Mouse (Mus musculus): ENCODE measurements around the gene Fam120b. TPM values are rescaled to one million over a fixed set of nuclear protein-coding genes. Genes with fewer than 3 reads are reported as not detected.

Gene Fam120b
- polyA plus RNA-seq, 1 experiment from 2014 or later = 44.5 TPM

GRCm38 (mm10) chr17:15420021-15420603 lies 24.1 kb downstream of the Fam120b start:
- H3K4me1 ChIP-seq = no peaks in the 10 kb centered on the region
- H3K36me3 ChIP-seq = peaks cover 94% of the 10 kb centered on the region
- ATAC-seq (ENCODE audit: low FRiP score) = no peak
- WGBS = 82% methylated on average over 8 of the region's 8 CpGs
- H3K27ac ChIP-seq (replicated peaks) = no peak overlapping the region
- no peak overlapping the region for H3K4me2 ChIP-seq
- H3K9me3 ChIP-seq (replicated peaks) = no peaks in the 10 kb centered on the region
- H3K9ac ChIP-seq (replicated peaks) = no peak overlapping the region
- H3K27me3 ChIP-seq (replicated peaks) = no peaks in the 10 kb centered on the region
- no peak overlapping the region for H3K4me3 ChIP-seq (replicated peaks)

GRCm38 (mm10) chr17:15421446-15421845 lies 25.4 kb downstream of the Fam120b start:
- Histone ChIP-seq H3K36me3 (peaks cover 93% of the 10 kb centered on the region), H3K4me3 (replicated peaks) (no peak overlapping the region), H3K27me3 (replicated peaks) (no peaks in the 10 kb centered on the region), H3K9me3 (replicated peaks) (no peaks in the 10 kb centered on the region), H3K4me2 (no peak overlapping the region), H3K4me1 (no peaks in the 10 kb centered on the region), H3K9ac (replicated peaks) (no peak overlapping the region), H3K27ac (replicated peaks) (no peak overlapping the region)
- no peak for ATAC-seq (ENCODE audit: low FRiP score)
- WGBS = 98% methylated on average over 6 of the region's 6 CpGs

- H3K36me3 ChIP-seq = peaks cover 91% of the 10 kb centered on the region
- H3K4me1 ChIP-seq = no peaks in the 10 kb centered on the region
- no peaks in the 10 kb centered on the region for H3K27me3 ChIP-seq (replicated peaks)
- H3K4me2 ChIP-seq = no peak overlapping the region
- ATAC-seq (ENCODE audit: low FRiP score) = no peak
- H3K27ac ChIP-seq (replicated peaks) = no peak overlapping the region
- 96% methylated on average over 9 of the region's 9 CpGs for whole genome bisulfite sequencing
- H3K9me3 ChIP-seq (replicated peaks) = no peaks in the 10 kb centered on the region
- H3K4me3 ChIP-seq (replicated peaks) = no peak overlapping the region
- no peak overlapping the region for H3K9ac ChIP-seq (replicated peaks)
Observed at GRCm38 (mm10) chr17:15422666-15423065, 26.7 kb downstream of the Fam120b start.

- no peak overlapping the region for H3K9ac ChIP-seq (replicated peaks)
- no peaks in the 10 kb centered on the region for H3K4me1 ChIP-seq
- H3K36me3 ChIP-seq = peaks cover 91% of the 10 kb centered on the region
- H3K9me3 ChIP-seq (replicated peaks) = no peaks in the 10 kb centered on the region
- no peak overlapping the region for H3K27ac ChIP-seq (replicated peaks)
- ATAC-seq (ENCODE audit: low FRiP score) = no peak
- 74% methylated on average over 8 of the region's 8 CpGs for WGBS
- H3K27me3 ChIP-seq (replicated peaks) = no peaks in the 10 kb centered on the region
- no peak overlapping the region for H3K4me3 ChIP-seq (replicated peaks)
- no peak overlapping the region for H3K4me2 ChIP-seq
Observed at GRCm38 (mm10) chr17:15423080-15423765, 27.2 kb downstream of the Fam120b start.

- Histone ChIP-seq H3K9me3 (replicated peaks) (no peaks in the 10 kb centered on the region), H3K4me3 (replicated peaks) (no peak overlapping the region), H3K36me3 (peaks cover 85% of the 10 kb centered on the region), H3K4me2 (no peak overlapping the region), H3K4me1 (no peaks in the 10 kb centered on the region), H3K27me3 (replicated peaks) (no peaks in the 10 kb centered on the region), H3K9ac (replicated peaks) (no peak overlapping the region), H3K27ac (replicated peaks) (no peak overlapping the region)
- no peak for ATAC-seq (ENCODE audit: low FRiP score)
- WGBS = 94% methylated on average over 3 of the region's 3 CpGs
Observed at GRCm38 (mm10) chr17:15425931-15426330, 29.9 kb downstream of the Fam120b start.

- WGBS = 84% methylated on average over 6 of the region's 6 CpGs
- Histone ChIP-seq H3K9ac (replicated peaks) (no peak overlapping the region), H3K36me3 (peaks cover 77% of the 10 kb centered on the region), H3K9me3 (replicated peaks) (no peaks in the 10 kb centered on the region), H3K27ac (replicated peaks) (no peak overlapping the region), H3K4me2 (no peak overlapping the region), H3K4me1 (no peaks in the 10 kb centered on the region), H3K27me3 (replicated peaks) (no peaks in the 10 kb centered on the region), H3K4me3 (replicated peaks) (no peak overlapping the region)
- no peak for ATAC-seq (ENCODE audit: low FRiP score)
Observed at GRCm38 (mm10) chr17:15429451-15429850, 33.4 kb downstream of the Fam120b start.

GRCm38 (mm10) chr17:15429937-15430336 lies 33.9 kb downstream of the Fam120b start:
- Histone ChIP-seq H3K4me3 (replicated peaks) (no peak overlapping the region), H3K9ac (replicated peaks) (no peak overlapping the region), H3K36me3 (peaks cover 79% of the 10 kb centered on the region), H3K27me3 (replicated peaks) (no peaks in the 10 kb centered on the region), H3K4me1 (no peaks in the 10 kb centered on the region), H3K4me2 (no peak overlapping the region), H3K9me3 (replicated peaks) (no peaks in the 10 kb centered on the region), H3K27ac (replicated peaks) (no peak overlapping the region)
- WGBS = 63% methylated on average over 1 of the region's 1 CpGs
- ATAC-seq (ENCODE audit: low FRiP score) = no peak

- H3K4me1 ChIP-seq = no peaks in the 10 kb centered on the region
- no peak for ATAC-seq (ENCODE audit: low FRiP score)
- H3K36me3 ChIP-seq = peaks cover 68% of the 10 kb centered on the region
- WGBS = 62% methylated on average over 5 of the region's 5 CpGs
- no peaks in the 10 kb centered on the region for H3K9me3 ChIP-seq (replicated peaks)
- H3K9ac ChIP-seq (replicated peaks) = no peak overlapping the region
- no peak overlapping the region for H3K4me2 ChIP-seq
- H3K4me3 ChIP-seq (replicated peaks) = no peak overlapping the region
- H3K27me3 ChIP-seq (replicated peaks) = no peaks in the 10 kb centered on the region
- no peak overlapping the region for H3K27ac ChIP-seq (replicated peaks)
Observed at GRCm38 (mm10) chr17:15431021-15431514, 35.1 kb downstream of the Fam120b start.

- H3K4me2 ChIP-seq = no peak overlapping the region
- 91% methylated on average over 4 of the region's 4 CpGs for WGBS
- no peak overlapping the region for H3K27ac ChIP-seq (replicated peaks)
- no peak overlapping the region for H3K9ac ChIP-seq (replicated peaks)
- H3K4me1 ChIP-seq = no peaks in the 10 kb centered on the region
- no peak for ATAC-seq (ENCODE audit: low FRiP score)
- no peaks in the 10 kb centered on the region for H3K27me3 ChIP-seq (replicated peaks)
- no peak overlapping the region for H3K4me3 ChIP-seq (replicated peaks)
- peaks cover 65% of the 10 kb centered on the region for H3K36me3 ChIP-seq
- no peaks in the 10 kb centered on the region for H3K9me3 ChIP-seq (replicated peaks)
Observed at GRCm38 (mm10) chr17:15431551-15431950, 35.5 kb downstream of the Fam120b start.

GRCm38 (mm10) chr17:15432036-15432435 lies 36.0 kb downstream of the Fam120b start:
- ATAC-seq (ENCODE audit: low FRiP score) = no peak
- 92% methylated on average over 3 of the region's 3 CpGs for WGBS
- H3K4me3 ChIP-seq (replicated peaks) = no peak overlapping the region
- no peak overlapping the region for H3K4me2 ChIP-seq
- H3K9me3 ChIP-seq (replicated peaks) = no peaks in the 10 kb centered on the region
- H3K9ac ChIP-seq (replicated peaks) = no peak overlapping the region
- no peak overlapping the region for H3K27ac ChIP-seq (replicated peaks)
- H3K4me1 ChIP-seq = no peaks in the 10 kb centered on the region
- H3K36me3 ChIP-seq = peaks cover 61% of the 10 kb centered on the region
- H3K27me3 ChIP-seq (replicated peaks) = no peaks in the 10 kb centered on the region

- H3K9me3 ChIP-seq (replicated peaks) = no peaks in the 10 kb centered on the region
- no peak overlapping the region for H3K27ac ChIP-seq (replicated peaks)
- ATAC-seq (ENCODE audit: low FRiP score) = no peak
- H3K4me2 ChIP-seq = no peak overlapping the region
- no peaks in the 10 kb centered on the region for H3K4me1 ChIP-seq
- 81% methylated on average over 3 of the region's 3 CpGs for WGBS
- no peak overlapping the region for H3K4me3 ChIP-seq (replicated peaks)
- no peaks in the 10 kb centered on the region for H3K27me3 ChIP-seq (replicated peaks)
- H3K36me3 ChIP-seq = peaks cover 36% of the 10 kb centered on the region
- no peak overlapping the region for H3K9ac ChIP-seq (replicated peaks)
Observed at GRCm38 (mm10) chr17:15434748-15435147, 38.7 kb downstream of the Fam120b start.

- WGBS = 60% methylated on average over 8 of the region's 8 CpGs
- H3K9ac ChIP-seq (replicated peaks) = no peak overlapping the region
- no peak overlapping the region; the same call in 1 of the 2 replicates for H3K4me2 ChIP-seq
- H3K27ac ChIP-seq (replicated peaks) = no peak overlapping the region
- H3K4me1 ChIP-seq = peaks cover 14% of the 10 kb centered on the region
- no peaks in the 10 kb centered on the region for H3K9me3 ChIP-seq (replicated peaks)
- H3K36me3 ChIP-seq = no peaks in the 10 kb centered on the region
- no peak for ATAC-seq (ENCODE audit: low FRiP score)
- H3K4me3 ChIP-seq (replicated peaks) = no peak overlapping the region
- H3K27me3 ChIP-seq (replicated peaks) = no peaks in the 10 kb centered on the region
Observed at GRCm38 (mm10) chr17:15440067-15440462, 44.1 kb downstream of the Fam120b start.

Data from neural tube, embryonic 15.5 days (tissue).